Mouse (Mus musculus) hindbrain, embryonic 14.5 days (tissue): Measurements from ENCODE around the gene Cck. TPM values are rescaled to one million over a fixed set of nuclear protein-coding genes. Genes with fewer than 3 reads are reported as not detected.
A peak's percentile ranks its signal among the peaks of the same experiment; 100 is the strongest.

Experiments
- ATAC-seq: fragments of 200-750 bp; cut with Nextera tagmentation; 2 replicates; pipeline ENCODE4 v1.8.0; 2017; ENCODE audit warnings: moderate number of reproducible peaks, mild to moderate bottlenecking, moderate TSS enrichment, moderate library complexity; ENCODE audit not compliant: low FRiP score
- DNase-seq: peaks from one replicate; pipeline ENCODE4 v3.0.0-alpha.2; 2015; ENCODE audit warnings: low spot score
- H3K27ac ChIP-seq: fragments of 300-500 bp; sonication (generic); 2 replicates; pipeline ENCODE4 v1.5.1; 2014; ENCODE audit warnings: mild to moderate bottlenecking, moderate library complexity
- H3K27me3 ChIP-seq: fragments of 300-500 bp; sonication (generic); 2 replicates; pipeline ENCODE4 v1.6.1; 2014; ENCODE audit warnings: mild to moderate bottlenecking, low read length, mixed read lengths; ENCODE audit not compliant: control insufficient read depth, insufficient read depth
- H3K36me3 ChIP-seq: fragments of 300-500 bp; sonication (generic); replicated peaks from 2 replicates; pipeline ENCODE4 v1.6.1; 2014; ENCODE audit not compliant: control insufficient read depth, insufficient read depth
- H3K4me1 ChIP-seq: fragments of 300-500 bp; sonication (generic); replicated peaks from 2 replicates; pipeline ENCODE4 v1.6.1; 2014; ENCODE audit warnings: antibody characterized with exemption, low read length, mixed read lengths; ENCODE audit not compliant: control insufficient read depth, insufficient read depth
- H3K4me2 ChIP-seq: fragments of 300-500 bp; sonication (generic); replicated peaks from 2 replicates; pipeline ENCODE4 v1.6.1; 2014; ENCODE audit warnings: mild to moderate bottlenecking, moderate library complexity
- H3K4me3 ChIP-seq: fragments of 300-500 bp; sonication (generic); replicated peaks from 2 replicates; pipeline ENCODE4 v1.5.1; 2014; ENCODE audit warnings: mild to moderate bottlenecking, low read length
- H3K9ac ChIP-seq: fragments of 300-500 bp; sonication (generic); 2 replicates; pipeline ENCODE4 v1.6.1; 2014
- H3K9me3 ChIP-seq: fragments of 300-500 bp; sonication (generic); 2 replicates; pipeline ENCODE4 v1.6.1; 2016; ENCODE audit warnings: low read length; ENCODE audit not compliant: control insufficient read depth
- WGBS: fragments of 180-500 bp; shearing (Covaris S2); extraction: QIAGEN DNeasy Blood & Tissue Kit; methylation state at CpG from one replicate; pipeline ENCODE4 v1.1.7; 2014; 5-methylcytosine and 5-hydroxymethylcytosine counted together
- polyA plus RNA-seq: library from polyadenylated mRNA; unstranded; fragments of >200 nt; fragmentation: Nextera tagmentation; extraction: Ambion mirVana; gene quantifications from 2 replicates; pipeline ENCODE4 v1.2.1, GENCODE M21; 2014

The Cck gene
- 73.5 and 83.2 TPM in 2 replicates for polyA plus RNA-seq

- Histone ChIP-seq H3K27ac (no peak within 1 kb of the TSS), H3K4me1 (peaks cover 6% of the 10 kb centered on the region), H3K36me3 (no peaks in the 10 kb centered on the region), H3K9ac (peak within 1 kb of the TSS; percentile 54), H3K4me3 (peak within 1 kb of the TSS; percentile 36), H3K27me3 (peaks cover 53% of the 10 kb centered on the region), H3K9me3 (no peaks in the 10 kb centered on the region), H3K4me2 (peak within 1 kb of the TSS; percentile 58)
- DNase-seq (no peak), ATAC-seq (no peak)
- 7% methylated on average over 12 of the region's 12 CpGs for WGBS
Observed at GRCm38 (mm10) chr9:121495529-121495928, at the start of gene Cck. Gene Cck (minus strand): TSS chr9:121495694.

- H3K27ac ChIP-seq: no peak overlapping the region
- ATAC-seq: no peak
- H3K4me1 ChIP-seq: no peaks in the 10 kb centered on the region
- no peak for DNase-seq
- no peak overlapping the region for H3K4me3 ChIP-seq
- H3K4me2 ChIP-seq: no peak overlapping the region
- H3K9ac ChIP-seq: no peak overlapping the region
- no peaks in the 10 kb centered on the region for H3K27me3 ChIP-seq
- no peaks in the 10 kb centered on the region for H3K36me3 ChIP-seq
- H3K9me3 ChIP-seq: peaks cover 4% of the 10 kb centered on the region; the same call in 1 of the 2 replicates
Observed at GRCm38 (mm10) chr9:121541530-121541929, 46.0 kb upstream of the Cck start.

- Histone ChIP-seq H3K9ac (no peak overlapping the region), H3K27me3 (no peaks in the 10 kb centered on the region), H3K9me3 (peaks cover 10% of the 10 kb centered on the region; the same call in 1 of the 2 replicates), H3K4me1 (no peaks in the 10 kb centered on the region), H3K36me3 (no peaks in the 10 kb centered on the region), H3K4me2 (no peak overlapping the region), H3K4me3 (no peak overlapping the region), H3K27ac (no peak overlapping the region)
- ATAC-seq: no peak
- no peak for DNase-seq
- 67% methylated on average over 9 of the region's 9 CpGs for WGBS
Observed at GRCm38 (mm10) chr9:121532626-121533025, 37.1 kb upstream of the Cck start.

GRCm38 (mm10) chr9:121528605-121529357 is 33.3 kb upstream of the Cck start:
- no peak overlapping the region for H3K4me3 ChIP-seq
- H3K9ac ChIP-seq: no peak overlapping the region
- H3K27ac ChIP-seq: no peak overlapping the region
- H3K4me2 ChIP-seq: no peak overlapping the region
- ATAC-seq: no peak
- DNase-seq: no peak
- no peaks in the 10 kb centered on the region for H3K9me3 ChIP-seq
- no peaks in the 10 kb centered on the region for H3K27me3 ChIP-seq
- 41% methylated on average over 8 of the region's 8 CpGs for WGBS
- no peaks in the 10 kb centered on the region for H3K36me3 ChIP-seq
- no peaks in the 10 kb centered on the region for H3K4me1 ChIP-seq

- WGBS: 57% methylated on average over 6 of the region's 6 CpGs
- H3K9me3 ChIP-seq: no peaks in the 10 kb centered on the region
- DNase-seq: no peak
- H3K4me2 ChIP-seq: no peak overlapping the region
- no peaks in the 10 kb centered on the region for H3K27me3 ChIP-seq
- no peaks in the 10 kb centered on the region for H3K4me1 ChIP-seq
- no peak overlapping the region for H3K4me3 ChIP-seq
- no peak overlapping the region for H3K27ac ChIP-seq
- no peak; the same call in 1 of the 2 replicates for ATAC-seq
- H3K9ac ChIP-seq: no peak overlapping the region
- H3K36me3 ChIP-seq: no peaks in the 10 kb centered on the region
Observed at GRCm38 (mm10) chr9:121526171-121526570, 30.7 kb upstream of the Cck start.

- no peaks in the 10 kb centered on the region for H3K36me3 ChIP-seq
- no peak overlapping the region for H3K27ac ChIP-seq
- H3K9me3 ChIP-seq: no peaks in the 10 kb centered on the region
- no peak for ATAC-seq
- H3K4me2 ChIP-seq: no peak overlapping the region
- 85% methylated on average over 5 of the region's 5 CpGs for WGBS
- no peak for DNase-seq
- H3K4me1 ChIP-seq: no peaks in the 10 kb centered on the region
- H3K9ac ChIP-seq: no peak overlapping the region
- no peak overlapping the region for H3K4me3 ChIP-seq
- no peaks in the 10 kb centered on the region for H3K27me3 ChIP-seq
Observed at GRCm38 (mm10) chr9:121520047-121520446, 24.6 kb upstream of the Cck start.

GRCm38 (mm10) chr9:121514462-121514861 is 19.0 kb upstream of the Cck start:
- no peak overlapping the region for H3K4me3 ChIP-seq
- no peak overlapping the region for H3K4me2 ChIP-seq
- ATAC-seq: no peak
- H3K36me3 ChIP-seq: no peaks in the 10 kb centered on the region
- H3K4me1 ChIP-seq: no peaks in the 10 kb centered on the region
- H3K27ac ChIP-seq: no peak overlapping the region
- 84% methylated on average over 5 of the region's 5 CpGs for WGBS
- H3K9me3 ChIP-seq: no peaks in the 10 kb centered on the region
- no peaks in the 10 kb centered on the region for H3K27me3 ChIP-seq
- no peak overlapping the region for H3K9ac ChIP-seq
- no peak for DNase-seq

GRCm38 (mm10) chr9:121511911-121512310 is 16.4 kb upstream of the Cck start:
- no peak overlapping the region for H3K9ac ChIP-seq
- no peaks in the 10 kb centered on the region for H3K4me1 ChIP-seq
- H3K4me3 ChIP-seq: no peak overlapping the region
- no peak overlapping the region for H3K27ac ChIP-seq
- 92% methylated on average over 4 of the region's 4 CpGs for WGBS
- H3K36me3 ChIP-seq: no peaks in the 10 kb centered on the region
- no peak overlapping the region for H3K4me2 ChIP-seq
- H3K9me3 ChIP-seq: no peaks in the 10 kb centered on the region
- no peak for ATAC-seq
- no peak for DNase-seq
- H3K27me3 ChIP-seq: no peaks in the 10 kb centered on the region

- H3K4me3 ChIP-seq: no peak overlapping the region
- H3K4me2 ChIP-seq: no peak overlapping the region
- no peak overlapping the region for H3K9ac ChIP-seq
- H3K27ac ChIP-seq: no peak overlapping the region
- no peaks in the 10 kb centered on the region for H3K27me3 ChIP-seq
- H3K4me1 ChIP-seq: no peaks in the 10 kb centered on the region
- no peak for DNase-seq
- WGBS: 72% methylated on average over 8 of the region's 8 CpGs
- no peaks in the 10 kb centered on the region for H3K9me3 ChIP-seq
- ATAC-seq: no peak
- H3K36me3 ChIP-seq: no peaks in the 10 kb centered on the region
Observed at GRCm38 (mm10) chr9:121506478-121507180, 11.1 kb upstream of the Cck start.
